Mouse (Mus musculus) limb, embryonic 13.5 days (tissue): ENCODE data around the gene Isg20l2. TPM values are rescaled to one million over a fixed set of nuclear protein-coding genes. Genes with fewer than 3 reads are reported as not detected.
A peak's percentile ranks its signal among the peaks of the same experiment; 100 is the strongest.
"Not testable (repeated sequence)": the region's sequence is repeated elsewhere in the genome, so short reads cannot be mapped to it uniquely, and the experiment has no call there.

Experiments
- ATAC-seq: fragments of 200-750 bp; cut with Nextera tagmentation; 2 replicates; pipeline ENCODE4 v1.8.0; 2017; ENCODE audit warnings: low read depth, moderate number of reproducible peaks, moderate TSS enrichment; ENCODE audit not compliant: low FRiP score
- H3K27ac ChIP-seq: fragments of 300-500 bp; sonication (generic); 2 replicates; pipeline ENCODE4 v1.5.1; 2015; ENCODE audit warnings: inconsistent platforms, mild to moderate bottlenecking, moderate library complexity
- H3K27me3 ChIP-seq: fragments of 300-500 bp; sonication (generic); 2 replicates; pipeline ENCODE4 v1.6.1; 2015; ENCODE audit warnings: mild to moderate bottlenecking, inconsistent platforms
- H3K36me3 ChIP-seq: fragments of 300-500 bp; sonication (generic); 2 replicates; pipeline ENCODE4 v1.6.1; 2015; ENCODE audit warnings: inconsistent platforms, mild to moderate bottlenecking, moderate library complexity
- H3K4me1 ChIP-seq: fragments of 300-500 bp; sonication (generic); 2 replicates; pipeline ENCODE4 v1.6.1; 2015; ENCODE audit warnings: inconsistent platforms
- H3K4me2 ChIP-seq: fragments of 300-500 bp; sonication (generic); replicated peaks from 2 replicates; pipeline ENCODE4 v1.6.1; 2015; ENCODE audit warnings: inconsistent platforms, mild to moderate bottlenecking, moderate library complexity
- H3K4me3 ChIP-seq: fragments of 300-500 bp; sonication (generic); 2 replicates; pipeline ENCODE4 v1.5.1; 2015; ENCODE audit warnings: moderate library complexity, mild to moderate bottlenecking, inconsistent platforms
- H3K9ac ChIP-seq: fragments of 300-500 bp; sonication (generic); 2 replicates; pipeline ENCODE4 v1.6.1; 2015; ENCODE audit warnings: mild to moderate bottlenecking, inconsistent platforms
- H3K9me3 ChIP-seq: fragments of 300-500 bp; sonication (generic); 2 replicates; pipeline ENCODE4 v1.6.1; 2016; ENCODE audit warnings: inconsistent platforms
- WGBS: fragments of 180-500 bp; shearing (Covaris S2); methylation state at CpG from one replicate; pipeline ENCODE4 v1.1.7; 2015; 5-methylcytosine and 5-hydroxymethylcytosine counted together
- polyA plus RNA-seq: library from polyadenylated mRNA; unstranded; fragments of >200 nt; fragmentation: Nextera tagmentation; extraction: Ambion mirVana; gene quantifications from 2 replicates; pipeline ENCODE4 v1.2.1, GENCODE M21; 2015

The Isg20l2 gene
- polyA plus RNA-seq, 1 experiment from 2014 or later, result 65.5 TPM

- Histone ChIP-seq H3K9ac (no peak overlapping the region), H3K4me2 (no peak overlapping the region), H3K27me3 (no peaks in the 10 kb centered on the region), H3K9me3 (no peaks in the 10 kb centered on the region), H3K4me1 (no peaks in the 10 kb centered on the region), H3K4me3 (no peak overlapping the region), H3K36me3 (no peaks in the 10 kb centered on the region), H3K27ac (no peak overlapping the region)
- 54% methylated on average over 1 of the region's 1 CpGs for WGBS
- no peak for ATAC-seq
Measured at GRCm38 (mm10) chr3:87901036-87901624, 29.0 kb upstream of the Isg20l2 start.

- WGBS, result 80% methylated on average over 6 of the region's 6 CpGs
- not testable (repeated sequence) for H3K9me3 ChIP-seq, H3K9ac ChIP-seq, ATAC-seq, H3K4me2 ChIP-seq, H3K36me3 ChIP-seq, H3K27ac ChIP-seq, H3K4me1 ChIP-seq, H3K4me3 ChIP-seq, H3K27me3 ChIP-seq
Measured at GRCm38 (mm10) chr3:87901959-87902358, 28.2 kb upstream of the Isg20l2 start.

- Histone ChIP-seq H3K27ac (0 out of 2 replicates have a peak overlapping the region, but pooled peaks have one; percentile 44), H3K27me3 (no peaks in the 10 kb centered on the region), H3K4me1 (peaks cover 15% of the 10 kb centered on the region), H3K9me3 (no peaks in the 10 kb centered on the region), H3K4me2 (no peak overlapping the region), H3K9ac (no peak overlapping the region; the same call in 1 of the 2 replicates), H3K4me3 (no peak overlapping the region), H3K36me3 (no peaks in the 10 kb centered on the region)
- ATAC-seq, result no peak
- WGBS, result 29% methylated on average over 5 of the region's 5 CpGs
Measured at GRCm38 (mm10) chr3:87903821-87904220, 26.3 kb upstream of the Isg20l2 start.

DNA sequence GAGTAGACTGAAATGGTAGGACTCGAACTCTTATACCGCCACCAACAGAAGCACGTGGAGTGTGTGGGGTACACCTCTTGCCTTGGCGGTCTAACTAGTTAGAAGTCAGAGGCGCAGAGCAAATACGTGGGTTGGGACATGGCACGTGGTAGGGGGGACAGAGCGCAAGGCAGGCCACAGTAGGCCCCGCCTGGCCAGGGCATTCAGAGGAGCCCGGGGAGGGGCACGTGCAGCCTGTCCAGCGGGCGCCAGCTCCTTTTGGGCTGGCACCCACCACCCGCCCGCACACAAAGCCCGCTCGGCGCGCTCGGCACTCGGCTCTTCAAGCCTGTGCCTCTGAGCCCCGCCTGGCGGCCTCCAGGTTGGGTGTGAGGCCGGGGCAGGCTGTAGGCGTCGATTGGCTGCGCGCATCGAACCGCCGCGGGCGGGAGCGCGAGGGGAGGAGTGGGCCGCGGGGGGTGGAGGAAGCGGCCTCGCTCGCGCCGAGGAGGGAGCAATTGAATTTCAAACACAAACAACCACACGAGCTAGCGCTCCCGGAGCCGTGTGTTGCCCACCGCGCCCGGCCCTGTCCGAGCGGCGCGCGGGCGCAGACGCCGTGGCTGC lies 24.1 kb upstream of the Isg20l2 start, which contains the start of gene Hdgf:
Gene Hdgf, plus strand, starts transcription at position 442 of the 606 bp plus-strand sequence.
- peak; percentile 94 for ATAC-seq
- no peaks in the 10 kb centered on the region for H3K36me3 ChIP-seq
- H3K4me3 ChIP-seq, result peak within 1 kb of the TSS; percentile 99
- H3K9ac ChIP-seq, result peak within 1 kb of the TSS; percentile 99
- H3K4me1 ChIP-seq, result peaks cover 36% of the 10 kb centered on the region
- no peaks in the 10 kb centered on the region for H3K27me3 ChIP-seq
- H3K27ac ChIP-seq, result peak within 1 kb of the TSS; percentile 98
- peak within 1 kb of the TSS; percentile 91 for H3K4me2 ChIP-seq
- no peaks in the 10 kb centered on the region for H3K9me3 ChIP-seq
- WGBS, result under 1% methylated on average over 57 of the region's 57 CpGs

- no peaks in the 10 kb centered on the region for H3K9me3 ChIP-seq
- peak overlapping the region; percentile 99 for H3K9ac ChIP-seq
- ATAC-seq, result peak; percentile 1; the same call in 1 of the 2 replicates
- H3K4me3 ChIP-seq, result peak overlapping the region; percentile 99
- H3K4me2 ChIP-seq, result peak overlapping the region; percentile 91
- under 1% methylated on average over 44 of the region's 47 CpGs for WGBS
- H3K27me3 ChIP-seq, result no peaks in the 10 kb centered on the region
- H3K27ac ChIP-seq, result peak overlapping the region; percentile 98
- H3K36me3 ChIP-seq, result no peaks in the 10 kb centered on the region
- H3K4me1 ChIP-seq, result peaks cover 42% of the 10 kb centered on the region
Measured at GRCm38 (mm10) chr3:87906601-87906980, 23.5 kb upstream of the Isg20l2 start.

- H3K9ac ChIP-seq, result peak overlapping the region; percentile 99
- H3K27ac ChIP-seq, result peak overlapping the region; percentile 98
- H3K4me2 ChIP-seq, result peak overlapping the region; percentile 91
- no peaks in the 10 kb centered on the region for H3K27me3 ChIP-seq
- no peaks in the 10 kb centered on the region for H3K36me3 ChIP-seq
- no peak for ATAC-seq
- WGBS, result under 1% methylated on average over 27 of the region's 27 CpGs
- H3K9me3 ChIP-seq, result no peaks in the 10 kb centered on the region
- peak overlapping the region; percentile 99 for H3K4me3 ChIP-seq
- H3K4me1 ChIP-seq, result peaks cover 45% of the 10 kb centered on the region
Measured at GRCm38 (mm10) chr3:87906981-87907857, 22.9 kb upstream of the Isg20l2 start.

- H3K27ac ChIP-seq, result peak overlapping the region; percentile 98
- peaks cover 45% of the 10 kb centered on the region for H3K4me1 ChIP-seq
- H3K4me2 ChIP-seq, result peak overlapping the region; percentile 91
- H3K36me3 ChIP-seq, result peaks cover 1% of the 10 kb centered on the region
- WGBS, result 0% methylated on average over 1 of the region's 1 CpGs
- H3K9ac ChIP-seq, result peak overlapping the region; percentile 99
- no peaks in the 10 kb centered on the region for H3K27me3 ChIP-seq
- no peaks in the 10 kb centered on the region for H3K9me3 ChIP-seq
- H3K4me3 ChIP-seq, result peak overlapping the region; percentile 99
- no peak for ATAC-seq
Measured at GRCm38 (mm10) chr3:87907906-87908305, 22.2 kb upstream of the Isg20l2 start.

DNA sequence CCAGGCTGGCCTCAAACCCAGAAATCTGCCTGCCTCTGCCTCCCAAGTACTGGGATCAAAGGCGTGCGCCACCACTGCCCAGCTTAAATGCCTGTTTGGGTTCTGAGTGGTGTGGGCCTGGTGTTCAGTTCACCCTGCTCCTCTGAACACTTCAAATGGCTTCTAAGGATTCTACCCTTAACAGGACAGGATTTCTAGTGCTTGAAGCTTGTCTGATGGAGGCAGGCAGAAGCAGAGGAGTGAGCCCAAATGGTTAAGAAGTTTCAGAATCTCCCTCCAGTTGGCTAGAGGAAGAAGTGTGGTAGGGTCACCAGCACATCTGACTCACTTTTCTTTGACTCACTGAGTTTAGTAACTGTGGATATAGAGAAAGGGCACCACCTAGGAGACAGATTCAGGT lies 20.7 kb upstream of the Isg20l2 start:
- Histone ChIP-seq H3K27me3 (no peaks in the 10 kb centered on the region), H3K9me3 (no peaks in the 10 kb centered on the region), H3K36me3 (peaks cover 16% of the 10 kb centered on the region), H3K9ac (no peak overlapping the region), H3K27ac (peak overlapping the region; percentile 98), H3K4me1 (peaks cover 45% of the 10 kb centered on the region), H3K4me3 (peak overlapping the region; percentile 36; the same call in 1 of the 2 replicates), H3K4me2 (peak overlapping the region; percentile 91)
- no peak for ATAC-seq
- 81% methylated on average over 2 of the region's 2 CpGs for WGBS

DNA sequence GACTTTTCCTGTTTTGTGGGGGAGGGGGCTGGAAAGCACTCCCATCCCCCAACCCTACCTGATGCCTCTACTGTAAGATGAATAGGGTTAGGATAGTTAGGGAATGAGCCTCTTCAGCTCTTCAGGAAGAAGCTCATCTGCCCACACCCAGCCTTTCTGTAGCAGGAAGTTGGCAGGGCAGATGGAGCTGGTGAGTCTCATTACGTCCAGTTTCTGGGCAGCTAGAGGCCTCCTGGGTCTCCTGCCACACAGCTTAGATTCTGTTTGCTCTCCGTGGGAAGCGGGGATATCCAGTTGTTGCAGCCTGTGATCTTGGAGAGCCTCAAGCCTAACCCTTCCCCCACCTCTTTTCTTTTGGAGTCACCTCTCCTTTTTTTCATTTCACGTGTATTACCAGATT lies 20.2 kb upstream of the Isg20l2 start:
- Histone ChIP-seq H3K27me3 (no peaks in the 10 kb centered on the region), H3K4me1 (peaks cover 45% of the 10 kb centered on the region), H3K4me3 (peak overlapping the region; percentile 36), H3K4me2 (peak overlapping the region; percentile 91), H3K27ac (peak overlapping the region; percentile 79), H3K9me3 (no peaks in the 10 kb centered on the region), H3K36me3 (peaks cover 21% of the 10 kb centered on the region), H3K9ac (peak overlapping the region; percentile 51)
- WGBS, result 11% methylated on average over 4 of the region's 4 CpGs
- ATAC-seq, result no peak

DNA sequence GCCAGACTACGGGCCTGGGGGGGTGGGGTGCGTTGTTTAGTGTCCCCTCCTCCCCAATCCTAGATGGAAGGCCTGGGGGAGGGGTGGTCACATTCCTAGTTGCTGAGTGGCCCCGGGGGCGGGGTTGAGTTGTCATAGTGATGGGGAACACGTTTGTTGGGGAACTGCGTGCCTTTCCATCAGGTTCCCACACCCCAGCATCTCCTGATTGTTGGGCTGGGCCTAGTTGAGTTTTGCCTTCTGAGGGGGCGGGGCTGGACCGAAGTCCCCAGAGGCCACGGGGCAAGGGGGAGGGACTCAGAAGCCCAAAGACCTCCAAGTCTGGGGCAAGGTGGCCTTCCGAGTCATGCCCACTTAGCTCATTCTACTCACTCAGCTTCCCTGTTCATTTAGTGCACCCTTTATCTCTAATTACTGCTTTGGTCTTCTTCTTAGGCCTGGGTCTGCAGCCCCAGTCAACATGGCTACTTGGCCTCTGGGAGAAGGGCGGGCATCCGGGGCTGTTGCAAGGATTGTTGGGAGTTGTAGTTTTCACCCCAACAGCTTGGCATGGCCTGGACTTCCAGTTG lies 19.5 kb upstream of the Isg20l2 start:
- no peaks in the 10 kb centered on the region for H3K9me3 ChIP-seq
- H3K4me3 ChIP-seq, result peak overlapping the region; percentile 36
- peak overlapping the region; percentile 51 for H3K9ac ChIP-seq
- H3K36me3 ChIP-seq, result peaks cover 29% of the 10 kb centered on the region
- H3K4me1 ChIP-seq, result peaks cover 45% of the 10 kb centered on the region
- no peaks in the 10 kb centered on the region for H3K27me3 ChIP-seq
- H3K27ac ChIP-seq, result peak overlapping the region; percentile 79
- peak; percentile 29; the same call in 1 of the 2 replicates for ATAC-seq
- 10% methylated on average over 12 of the region's 12 CpGs for WGBS
- peak overlapping the region; percentile 91 for H3K4me2 ChIP-seq

- Histone ChIP-seq H3K4me2 (no peak overlapping the region), H3K9ac (no peak overlapping the region), H3K27me3 (no peaks in the 10 kb centered on the region), H3K4me3 (no peak overlapping the region), H3K27ac (no peak overlapping the region), H3K4me1 (peaks cover 34% of the 10 kb centered on the region), H3K36me3 (peaks cover 50% of the 10 kb centered on the region), H3K9me3 (no peaks in the 10 kb centered on the region)
- 89% methylated on average over 7 of the region's 7 CpGs for WGBS
- no peak for ATAC-seq
Measured at GRCm38 (mm10) chr3:87913491-87913890, 16.6 kb upstream of the Isg20l2 start.

DNA sequence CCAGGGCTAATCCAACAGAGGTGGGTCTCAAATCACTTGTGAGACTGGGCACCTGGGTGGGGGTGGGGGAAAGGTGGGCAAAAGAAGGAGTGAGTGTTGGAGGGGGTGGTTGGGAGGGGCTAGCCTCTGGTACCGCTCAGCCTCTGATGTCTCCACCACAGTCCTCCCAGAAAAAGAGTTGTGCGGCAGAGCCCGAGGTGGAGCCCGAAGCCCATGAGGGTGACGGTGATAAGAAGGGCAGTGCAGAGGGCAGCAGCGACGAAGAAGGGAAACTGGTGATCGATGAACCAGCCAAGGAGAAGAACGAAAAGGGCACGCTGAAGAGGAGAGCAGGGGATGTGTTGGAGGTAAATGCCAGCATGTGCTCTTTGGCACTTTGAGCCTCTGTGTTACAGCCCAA lies 16.2 kb upstream of the Isg20l2 start:
- Histone ChIP-seq H3K36me3 (peaks cover 50% of the 10 kb centered on the region), H3K4me3 (no peak overlapping the region), H3K4me1 (peaks cover 30% of the 10 kb centered on the region), H3K9ac (no peak overlapping the region), H3K27me3 (no peaks in the 10 kb centered on the region), H3K9me3 (no peaks in the 10 kb centered on the region), H3K27ac (no peak overlapping the region), H3K4me2 (no peak overlapping the region)
- 95% methylated on average over 10 of the region's 10 CpGs for WGBS
- no peak for ATAC-seq
